Mouse (Mus musculus) frontal cortex, adult 2 months (tissue): ENCODE results near the gene Fam84b. TPM values are rescaled to one million over a fixed set of nuclear protein-coding genes. Genes with fewer than 3 reads are reported as not detected.

Experiments
- DNase-seq, 2 experiments: peaks; one replicate each; pipeline ENCODE4 v3.0.0; 2022; ENCODE audit warnings: low spot score in 1 of 2; ENCODE audit errors: extremely low spot score in 1 of 2
- polyA plus RNA-seq: library from polyadenylated mRNA; depleted of rRNA; stranded (reverse); fragments of >200 nt; gene quantifications from 2 replicates; pipeline ENCODE4 v1.2.3, GENCODE M21; 2012

Fam84b gene
- polyA plus RNA-seq, 1 experiment: 4.2 TPM

- DNase-seq: no peak
Measured at GRCm38 (mm10) chr15:60833476-60834218, 19.9 kb downstream of the Fam84b start.

- DNase-seq: peak in 1 of 2 experiments; percentile 38
Measured at GRCm38 (mm10) chr15:60832586-60832985, 21.0 kb downstream of the Fam84b start.

- DNase-seq: no peak
Measured at GRCm38 (mm10) chr15:60826226-60826625, 27.4 kb downstream of the Fam84b start.

- peak; percentile 73 to 83 for DNase-seq
Measured at GRCm38 (mm10) chr15:60824751-60825227, 28.8 kb downstream of the Fam84b start.

GRCm38 (mm10) chr15:60823870-60824709, 29.5 kb downstream of the Fam84b start:
- DNase-seq: peak in 1 of 2 experiments; percentile 11

GRCm38 (mm10) chr15:60823620-60823869, 30.0 kb downstream of the Fam84b start:
- peak in 1 of 2 experiments; percentile 10 for DNase-seq

- DNase-seq: peak; percentile 56 to 75
Measured at GRCm38 (mm10) chr15:60822803-60823619, 30.6 kb downstream of the Fam84b start.

- DNase-seq: peak in 1 of 2 experiments; percentile 22
Measured at GRCm38 (mm10) chr15:60822101-60822802, 31.3 kb downstream of the Fam84b start.

GRCm38 (mm10) chr15:60818500-60818899, 35.1 kb downstream of the Fam84b start:
- no peak for DNase-seq

- no peak for DNase-seq
Measured at GRCm38 (mm10) chr15:60816478-60816877, 37.1 kb downstream of the Fam84b start.

- no peak for DNase-seq
Measured at GRCm38 (mm10) chr15:60814542-60814941, 39.0 kb downstream of the Fam84b start.

- DNase-seq: no peak
Measured at GRCm38 (mm10) chr15:60793041-60793673, 60.4 kb downstream of the Fam84b start.

- DNase-seq: no peak
Measured at GRCm38 (mm10) chr15:60789084-60789483, 64.5 kb downstream of the Fam84b start.

- no peak for DNase-seq
Measured at GRCm38 (mm10) chr15:60783761-60784160, 69.8 kb downstream of the Fam84b start.

GRCm38 (mm10) chr15:60779531-60779973, 74.0 kb downstream of the Fam84b start:
- DNase-seq: no peak

GRCm38 (mm10) chr15:60779063-60779462, 74.5 kb downstream of the Fam84b start:
- DNase-seq: peak in 1 of 2 experiments; percentile 42
